Mouse (Mus musculus) megakaryocyte, adult 5-6 weeks (primary cell): ENCODE measurements around the gene Nanos1. TPM values are rescaled to one million over a fixed set of nuclear protein-coding genes. Genes with fewer than 3 reads are reported as not detected.

Source experiments
- ATAC-seq: 2 replicates; pipeline ENCODE4 v1.8.0; 2016; ENCODE audit warnings: mild to moderate bottlenecking, inconsistent platforms; ENCODE audit not compliant: poor library complexity, severe bottlenecking
- total RNA-seq, 2 experiments: library from RNA; stranded (forward) in 1 of 2; stranded (reverse) in 1 of 2; fragments of 153-499, 151-499 nt in 1 of 2; fragments of 221-1000, 200-1000 nt in 1 of 2; gene quantifications; 2 replicates each; pipeline versions ENCODE4 v1.2.3 to v1.2.4; 2015 to 2017

Gene Nanos1
- total RNA-seq, 2 experiments from 2014 or later: 1.6 to 2.6 TPM

DNA sequence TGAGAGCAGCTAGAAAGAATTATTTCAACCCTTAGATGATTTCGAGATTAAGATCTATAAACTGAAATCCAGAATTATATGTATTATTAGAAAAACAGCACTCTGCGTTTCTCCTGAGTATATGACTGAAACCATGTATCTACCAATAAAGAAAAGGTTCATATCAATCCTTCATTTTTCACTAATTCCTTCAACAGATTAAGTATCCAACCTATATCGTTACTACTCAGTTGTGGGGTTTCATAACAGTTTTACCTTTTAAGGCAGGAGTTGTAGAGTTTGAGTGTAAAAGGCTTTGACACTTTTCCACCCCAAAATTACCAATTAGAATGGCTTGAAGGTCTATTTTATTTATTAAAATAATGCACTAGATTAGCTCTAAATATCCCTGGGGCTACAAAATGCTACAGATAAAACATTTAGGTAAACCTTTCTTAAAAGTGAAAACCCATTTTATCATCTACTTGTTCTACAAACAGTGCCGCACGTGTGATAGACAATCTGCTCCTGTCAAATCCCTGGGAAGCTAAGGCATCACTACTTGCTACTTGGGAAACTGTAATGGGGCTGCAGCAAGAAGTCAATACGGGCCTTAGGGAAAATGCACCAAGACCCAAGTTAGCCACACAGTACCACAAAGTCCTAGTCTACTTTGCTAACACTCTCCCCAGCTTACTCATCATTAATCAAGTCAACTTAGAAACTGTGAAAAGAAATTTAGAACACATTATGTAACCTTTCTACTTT, 32.6 kb downstream of the Nanos1 start:
- ATAC-seq: no peak

DNA sequence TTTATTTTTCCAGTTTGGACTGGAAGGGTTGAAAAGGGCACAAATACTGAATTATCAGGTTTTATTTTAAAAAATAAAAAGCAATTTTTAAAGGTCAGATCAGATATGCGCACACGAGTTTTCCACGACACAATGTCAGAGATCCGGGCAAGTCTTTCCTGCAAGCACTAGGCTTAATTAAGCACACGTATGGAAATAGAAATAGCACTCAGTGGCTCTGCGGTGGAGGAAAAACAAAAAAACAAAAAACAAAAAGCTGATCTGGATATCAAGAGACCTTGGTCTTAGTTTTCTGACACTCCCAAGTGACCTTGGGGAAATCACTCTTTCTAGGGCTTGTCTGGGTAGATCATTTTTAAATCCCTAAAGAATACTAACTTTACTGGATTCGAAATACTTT, 33.7 kb downstream of the Nanos1 start:
- ATAC-seq: no peak

DNA sequence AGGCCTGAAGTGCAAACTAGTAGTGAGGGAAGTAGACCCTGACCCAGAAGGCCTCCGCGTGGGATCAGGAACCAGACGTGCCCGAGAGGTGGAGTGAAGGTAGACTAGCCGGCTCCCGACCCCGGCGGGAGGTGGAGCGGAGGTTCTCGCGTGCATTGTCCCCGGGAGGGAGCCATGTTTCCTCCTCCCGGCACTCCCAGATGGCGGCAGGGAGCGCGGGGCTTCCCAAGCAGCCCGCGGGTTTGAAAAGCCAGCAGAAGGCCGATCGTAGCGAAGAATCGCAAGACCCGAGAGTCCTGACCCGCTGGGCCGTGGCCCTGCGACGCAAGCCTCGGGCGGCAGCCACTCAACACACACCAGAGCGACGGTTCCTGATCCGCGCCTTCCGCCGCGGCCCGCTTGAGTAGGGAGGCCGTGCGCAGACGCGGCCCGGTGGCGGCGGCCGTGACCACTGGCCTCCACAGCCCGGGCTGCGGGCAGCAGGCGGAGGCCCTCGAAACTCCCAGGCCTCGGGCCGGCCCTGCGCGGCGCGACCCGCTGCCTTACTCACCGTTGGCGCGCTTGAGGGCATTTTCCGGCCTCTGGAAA, 34.2 kb downstream of the Nanos1 start:
- ATAC-seq: peak; percentile 53

DNA sequence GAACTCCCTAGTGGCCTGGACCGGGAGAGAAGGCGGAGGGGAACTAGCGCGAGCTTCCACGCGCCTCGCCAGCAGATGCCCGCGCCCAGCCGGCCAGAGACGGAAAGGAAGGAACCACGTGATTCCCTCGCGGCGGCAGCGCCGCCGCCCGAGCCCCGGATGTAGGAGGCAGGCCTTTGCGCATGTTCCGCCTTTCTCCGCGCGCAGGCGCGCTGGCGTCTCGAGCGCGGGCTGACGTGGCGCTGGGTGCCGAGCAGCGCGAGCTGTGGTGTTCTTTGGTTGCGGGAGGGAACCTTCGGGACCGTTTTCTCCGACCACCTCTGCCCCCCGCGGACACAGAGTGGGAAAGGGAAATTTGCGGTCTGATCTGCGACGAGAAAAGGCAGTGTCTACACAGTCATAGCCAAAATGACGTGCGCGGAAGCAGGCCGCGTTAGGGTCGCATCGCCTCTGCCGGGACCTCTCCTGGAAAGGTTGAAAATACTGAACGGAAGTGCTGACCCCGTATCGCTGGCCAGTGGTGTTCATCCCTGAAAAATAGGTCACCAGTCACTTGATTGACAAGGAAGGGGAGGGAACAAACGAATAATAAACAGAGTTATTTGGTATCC, 34.9 kb downstream of the Nanos1 start, which contains the start of gene Eif3a:
TSS of gene Eif3a (minus strand) at position 108 of the 611 bp plus-strand sequence.
- peak; percentile 81 for ATAC-seq

DNA sequence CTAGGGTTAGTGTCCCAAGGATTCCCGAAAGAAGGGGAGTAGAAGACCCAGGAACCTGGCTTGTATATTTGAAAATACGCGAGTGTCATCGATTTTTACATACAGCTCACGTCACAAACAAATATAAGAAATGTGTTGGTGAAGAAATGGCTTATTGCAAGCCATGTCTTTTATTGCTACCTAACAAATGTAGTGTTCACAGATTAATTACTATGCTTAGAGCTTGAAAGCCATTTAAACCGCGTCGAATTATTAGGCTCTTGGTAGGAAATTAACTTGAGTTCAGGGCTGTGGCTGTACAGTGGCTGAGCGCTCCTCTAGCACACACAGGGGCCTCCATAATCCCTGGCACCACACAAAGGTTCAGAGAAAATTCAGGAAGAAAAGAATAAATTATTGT, 35.4 kb downstream of the Nanos1 start:
- ATAC-seq: no peak

DNA sequence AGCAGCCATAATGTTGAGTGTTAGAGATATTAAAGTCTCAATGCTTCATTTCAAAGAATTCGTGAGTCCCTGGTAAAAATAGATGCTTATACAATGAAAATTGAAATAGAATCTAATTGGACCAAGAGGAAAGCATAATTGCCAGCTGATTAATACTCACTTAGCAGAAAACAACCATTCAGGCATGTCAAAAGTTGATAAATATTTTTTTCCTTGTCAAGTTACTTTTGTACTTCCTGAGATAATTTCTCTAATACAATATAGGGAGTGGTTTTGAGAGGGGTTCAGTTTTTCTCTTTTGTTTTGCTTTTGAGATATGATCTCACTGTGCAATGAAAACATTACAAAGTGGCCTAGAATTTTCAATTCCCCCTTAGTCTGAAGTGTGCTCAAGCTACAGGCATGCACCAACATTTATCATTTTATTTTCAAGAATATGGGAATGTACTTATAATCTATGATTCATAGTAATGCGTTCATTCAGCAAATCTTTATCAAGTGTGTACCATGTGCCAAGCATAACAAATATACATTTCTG, 37.5 kb downstream of the Nanos1 start:
- ATAC-seq: no peak

DNA sequence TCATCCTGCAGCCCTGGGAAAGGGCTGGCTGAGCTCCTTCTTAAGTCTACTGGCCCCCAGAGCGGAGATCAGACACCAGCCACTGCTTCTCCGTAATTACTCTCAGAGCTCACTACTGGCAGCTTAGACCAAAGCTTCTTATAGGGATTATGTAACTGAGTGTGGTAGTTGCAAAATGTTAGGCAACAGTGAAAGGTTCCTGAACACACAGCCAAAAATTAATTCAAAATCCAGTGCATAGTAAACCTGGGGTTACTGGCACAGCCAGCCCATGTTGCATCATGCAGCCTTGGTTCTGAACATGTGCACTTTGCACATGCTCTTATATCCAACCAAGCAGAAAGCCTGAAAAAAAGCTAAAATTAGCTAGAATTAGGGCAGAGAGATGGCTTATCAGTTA, 39.5 kb downstream of the Nanos1 start:
- ATAC-seq: peak; percentile 53

DNA sequence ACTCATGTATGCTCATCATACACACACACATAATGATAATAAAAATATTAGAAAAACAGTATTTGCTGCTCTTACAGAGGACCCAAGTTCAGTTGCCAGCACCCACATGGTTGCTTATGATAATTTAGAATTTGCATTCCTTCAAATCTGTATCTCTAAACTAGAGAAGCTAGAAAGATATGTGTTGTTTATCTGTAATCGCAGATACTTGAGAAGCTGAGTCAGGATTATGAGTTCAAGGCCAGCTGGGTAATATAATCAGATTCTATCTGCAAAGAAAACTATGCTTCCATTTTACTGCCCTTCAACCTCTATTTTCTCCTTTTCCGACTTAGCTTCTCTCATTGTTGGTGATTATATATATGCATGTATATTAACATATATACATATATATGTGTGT, 41.6 kb downstream of the Nanos1 start:
- ATAC-seq: no peak

DNA sequence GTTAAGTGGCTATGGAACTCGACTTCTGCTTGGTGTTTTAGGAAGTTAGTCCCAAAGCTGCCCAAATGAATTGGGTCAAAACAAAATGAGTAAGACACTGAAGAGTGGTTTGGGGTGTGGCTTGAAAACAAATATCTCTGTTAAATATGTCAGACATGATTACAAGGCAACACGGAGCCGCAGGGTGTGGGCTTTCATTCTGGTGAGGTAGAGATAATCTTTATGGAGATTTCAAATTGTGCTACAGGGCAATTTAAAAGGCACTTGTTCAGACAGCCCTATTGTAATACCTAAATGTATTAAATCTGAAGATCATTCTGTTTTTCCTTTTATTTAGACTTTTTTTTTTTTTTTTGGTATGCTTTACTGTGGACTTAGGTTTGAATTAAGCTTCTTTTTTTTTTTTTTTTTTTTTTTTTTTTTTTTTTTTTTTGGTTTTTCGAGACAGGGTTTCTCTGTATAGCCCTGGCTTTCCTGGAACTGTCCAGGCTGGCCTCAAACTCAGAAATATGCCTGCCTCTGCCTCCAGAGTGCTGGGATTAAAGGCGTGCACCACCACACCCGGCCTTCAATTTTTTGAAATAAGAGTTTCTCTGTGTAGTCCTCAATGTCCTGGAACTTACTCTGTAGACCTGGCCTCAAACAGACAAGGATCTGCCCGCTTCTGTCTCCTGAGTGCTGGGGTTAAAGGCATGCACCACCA, 44.2 kb downstream of the Nanos1 start:
- ATAC-seq: peak; percentile 63

DNA sequence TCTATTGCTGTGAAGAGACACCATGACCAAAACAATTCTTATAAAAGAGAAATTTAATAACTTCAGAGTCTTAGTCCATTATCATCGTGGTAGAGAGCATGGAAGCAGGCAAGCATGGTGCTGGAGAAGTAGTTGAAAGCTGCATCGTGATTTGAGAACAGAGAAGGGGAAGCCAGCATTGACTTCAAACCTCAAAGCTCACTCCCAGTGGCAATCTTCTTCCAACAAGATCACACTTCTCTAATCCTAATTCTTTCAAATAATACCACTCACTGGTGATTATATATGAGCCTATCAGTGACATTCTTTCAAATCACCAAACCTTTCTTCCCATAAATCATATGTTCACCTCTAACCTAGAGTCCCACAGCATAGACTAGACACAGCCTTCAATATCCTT, 49.1 kb downstream of the Nanos1 start:
- peak; percentile 72 for ATAC-seq

Other genes with a start within 250 kb of the Nanos1 start
- 25.5 and 33.0 TPM in 2 replicates for gene Cacul1, start 175.0 kb upstream of the Nanos1 start, total RNA-seq (2015)
- 34.6 and 38.5 TPM in 2 replicates for gene Cacul1, start 175.0 kb upstream of the Nanos1 start, total RNA-seq (2017)
- gene Eif3a, start 34.7 kb downstream of the Nanos1 start, total RNA-seq (2015): 152 and 154 TPM in 2 replicates
- 194 and 226 TPM in 2 replicates for gene Eif3a, start 34.7 kb downstream of the Nanos1 start, total RNA-seq (2017)
- gene Fam45a, start 55.6 kb downstream of the Nanos1 start, total RNA-seq (2015): 47.7 and 49.6 TPM in 2 replicates
- 28.8 and 31.3 TPM in 2 replicates for gene Fam45a, start 55.6 kb downstream of the Nanos1 start, total RNA-seq (2017)
- 0.80 and 1.3 TPM in 2 replicates for gene Sfxn4, start 105.5 kb downstream of the Nanos1 start, total RNA-seq (2015)
- gene Sfxn4, start 105.5 kb downstream of the Nanos1 start, total RNA-seq (2017): 0.37 and 0.69 TPM in 2 replicates
- 77.9 and 78.0 TPM in 2 replicates for gene Prdx3, start 118.6 kb downstream of the Nanos1 start, total RNA-seq (2015)
- 67.6 and 75.0 TPM in 2 replicates for gene Prdx3, start 118.6 kb downstream of the Nanos1 start, total RNA-seq (2017)
- gene Grk5, start 133.8 kb downstream of the Nanos1 start, total RNA-seq (2015): 25.9 and 27.6 TPM in 2 replicates
- gene Grk5, start 133.8 kb downstream of the Nanos1 start, total RNA-seq (2017): 27.7 and 30.7 TPM in 2 replicates